ENCODE assay signal across 17 mouse cellular contexts in the genomic region with DNA sequence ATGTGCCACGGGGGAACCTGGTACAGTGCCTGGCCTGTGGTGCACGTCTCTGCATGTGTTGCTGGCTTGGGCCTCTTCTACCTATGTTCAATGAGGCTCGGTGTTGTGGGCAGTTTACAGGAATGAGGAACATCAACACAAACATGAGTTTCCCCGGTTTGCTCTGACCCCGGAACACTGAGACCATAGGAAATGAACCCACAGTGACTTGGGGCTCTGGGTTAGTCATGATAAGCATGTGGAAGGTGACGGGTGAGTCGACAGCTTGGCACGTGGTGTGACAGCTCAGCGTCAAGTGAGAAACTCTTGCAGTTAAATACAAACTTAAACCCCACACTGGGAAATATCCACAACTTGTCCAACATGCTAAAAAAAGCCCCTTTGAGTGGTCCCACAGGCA.
DNase-seq lines count a peak whose midpoint lies in the region; ATAC-seq and TF ChIP-seq lines count a peak whose summit lies in the region.
"Had no signal": no experiment of that assay in that cellular context is flagged by ENCODE, and none has a peak within 500 bp of the region (broad histone marks: within the 10 kb centered on the region; RNA-seq: fewer than 3 reads in every experiment).

No protein-coding gene starts in this region.

- H3K4me2 ChIP-seq in lung, postnatal 0 days (replicated peaks; ENCODE audit: low read depth, low read length) = no peak overlapping the region
- H3K4me2 ChIP-seq: embryonic facial prominence, embryonic 13.5 days; hindbrain, embryonic 14.5 days; limb, embryonic 15.5 days; lung, embryonic 14.5 days had no signal

- H3K27me3 ChIP-seq in lung, postnatal 0 days (replicated peaks; ENCODE audit: insufficient read depth, low read length) = no peaks in the 10 kb centered on the region
- H3K27me3 ChIP-seq: embryonic facial prominence, embryonic 13.5 days; limb, embryonic 15.5 days had no signal

- H3K9ac ChIP-seq in lung, postnatal 0 days (replicated peaks; ENCODE audit: low read depth) = no peak overlapping the region
- H3K9ac ChIP-seq: embryonic facial prominence, embryonic 13.5 days; hindbrain, embryonic 14.5 days; limb, embryonic 15.5 days; lung, embryonic 14.5 days had no signal

- H3K27ac ChIP-seq in lung, postnatal 0 days (ENCODE audit: low read length) = no peak overlapping the region
- H3K27ac ChIP-seq in brown adipose tissue, adult 24 weeks (replicated peaks; ENCODE audit: low read depth, low read length) = peak overlapping the region; percentile 12
- H3K27ac ChIP-seq: embryonic facial prominence, embryonic 13.5 days; forebrain, embryonic 10.5 days; hindbrain, embryonic 14.5 days; limb, embryonic 15.5 days; stomach, postnatal 0 days had no signal

- peak; percentile 42 for DNase-seq in lung, postnatal 0 days (ENCODE audit: low spot score)
- no peak for DNase-seq in lung, adult 18-20 months
- no peak for DNase-seq in cerebellum, adult 9-10 months
- DNase-seq in kidney, postnatal 14 days = no peak
- DNase-seq in left cerebral cortex, adult 8-10 months (ENCODE audit: low spot score in 2 of 2) = no peak
- DNase-seq: cerebellum, adult 11 months; cerebellum, postnatal 36 days; kidney, adult 2 months; lung, embryonic 14.5 days; thymus, postnatal 36 days had no signal

- no peaks in the 10 kb centered on the region for H3K36me3 ChIP-seq in lung, postnatal 0 days (ENCODE audit: insufficient read depth, low read length)
- H3K36me3 ChIP-seq: embryonic facial prominence, embryonic 13.5 days; forebrain, embryonic 10.5 days; limb, embryonic 15.5 days had no signal

- H3K9me3 ChIP-seq in lung, postnatal 0 days (ENCODE audit: low read length) = no peaks in the 10 kb centered on the region
- H3K9me3 ChIP-seq: embryonic facial prominence, embryonic 13.5 days; forebrain, embryonic 10.5 days; limb, embryonic 15.5 days had no signal

- TF ChIP-seq EP300 in lung, postnatal 0 days (IDR thresholded peaks at IDR 0.05) = no peak; the same call in 1 of the 2 replicates

- H3K4me3 ChIP-seq in lung, postnatal 0 days (ENCODE audit: low read depth, low read length) = no peak overlapping the region
- H3K4me3 ChIP-seq in brown adipose tissue, adult 24 weeks (ENCODE audit: insufficient read depth, low read depth, low read length) = no peak overlapping the region
- H3K4me3 ChIP-seq: embryonic facial prominence, embryonic 13.5 days; forebrain, embryonic 10.5 days; limb, embryonic 15.5 days had no signal

- peaks cover 26% of the 10 kb centered on the region; the same call in 1 of the 2 replicates for H3K4me1 ChIP-seq in lung, postnatal 0 days (ENCODE audit: insufficient read depth, low read depth, low read length)
- peaks cover 33% of the 10 kb centered on the region for H3K4me1 ChIP-seq in brown adipose tissue, adult 24 weeks (ENCODE audit: control insufficient read depth, insufficient read depth, insufficient read length, low read length)

- no peak for ATAC-seq in lung, postnatal 0 days
- peak; percentile 43 for ATAC-seq in megakaryocyte progenitor cell, adult 5-6 weeks (replicated peaks; ENCODE audit: poor library complexity)

- WGBS in lung, postnatal 0 days = 57% methylated on average over 9 of the region's 9 CpGs

- TF ChIP-seq CTCF in lung, postnatal 0 days (IDR thresholded peaks at IDR 0.05) = no peak
